Mouse (Mus musculus): ENCODE measurements around the gene Dlgap1.

DNA sequence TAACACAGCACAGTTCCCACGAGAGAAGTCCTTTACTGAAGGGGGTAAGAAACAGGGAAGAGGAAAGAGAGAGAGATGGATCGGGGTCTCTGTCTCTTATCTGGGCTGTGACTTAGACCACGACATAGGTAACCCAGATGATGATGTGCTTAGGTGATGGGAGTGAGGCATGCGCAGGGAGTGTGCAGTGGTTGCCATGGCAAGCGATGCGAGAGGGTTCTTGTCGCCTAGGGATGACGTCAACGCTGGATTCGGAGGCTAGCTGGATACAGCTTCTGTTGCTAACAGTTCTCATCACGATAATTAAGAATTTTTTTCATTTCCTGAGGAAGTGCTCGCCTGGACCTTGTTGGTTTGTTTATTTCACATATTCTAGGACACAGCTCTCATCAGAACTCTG is 857.4 kb downstream of the Dlgap1 start:
- TF ChIP-seq CTCF (IDR thresholded peaks at IDR 0.05; ENCODE audit: borderline replicate concordance, insufficient read depth, low read length), result no peak
- no peak for TF ChIP-seq POLR2A (IDR thresholded peaks at IDR 0.05; ENCODE audit: low read depth, low read length)

Data from embryonic fibroblast, embryonic 13.5 days (primary cell).